Mouse (Mus musculus) macrophage (primary cell): Measurements from ENCODE around the gene Plppr3. TPM values are rescaled to one million over a fixed set of nuclear protein-coding genes. Genes with fewer than 3 reads are reported as not detected.

Experiments used
- H3K27ac ChIP-seq: fragments of 350-480 bp; formaldehyde crosslinking; 2 replicates; pipeline ENCODE4 v1.9.0; 2021
- H3K36me3 ChIP-seq: fragments of 350-480 bp; formaldehyde crosslinking; 2 replicates; pipeline ENCODE4 v1.9.0; 2021; ENCODE audit errors: inconsistent target
- H3K4me3 ChIP-seq: fragments of 350-480 bp; formaldehyde crosslinking; 2 replicates; pipeline ENCODE4 v1.9.0; 2021; ENCODE audit errors: inconsistent target
- H3K79me2 ChIP-seq: fragments of 350-480 bp; formaldehyde crosslinking; 2 replicates; pipeline ENCODE4 v1.9.0; 2021; ENCODE audit errors: inconsistent target
- WGBS: methylation state at CpG from one replicate; pipeline ENCODE4 v1.1.7; 2026; ENCODE audit warnings: inconsistent platforms; ENCODE audit not compliant: missing documents; 5-methylcytosine and 5-hydroxymethylcytosine counted together
- polyA plus RNA-seq: library from polyadenylated mRNA; stranded (reverse); fragments of 250-400 nt; gene quantifications from 3 replicates; pipeline ENCODE4 v1.2.4, GENCODE M21; 2018; ENCODE audit warnings: inconsistent platforms

Gene Plppr3
- polyA plus RNA-seq, 1 experiment from 2014 or later: 1.0 TPM

- peaks cover 12% of the 10 kb centered on the region for H3K79me2 ChIP-seq
- H3K4me3 ChIP-seq: no peak overlapping the region
- WGBS: 85% methylated on average over 19 of the region's 19 CpGs
- H3K36me3 ChIP-seq: peaks cover 29% of the 10 kb centered on the region
- no peak overlapping the region for H3K27ac ChIP-seq
Observed at GRCm38 (mm10) chr10:79865801-79866295, 8.6 kb downstream of the Plppr3 start.

GRCm38 (mm10) chr10:79865189-79865601 lies 9.2 kb downstream of the Plppr3 start:
- peaks cover 36% of the 10 kb centered on the region for H3K36me3 ChIP-seq
- WGBS: 76% methylated on average over 12 of the region's 12 CpGs
- peaks cover 19% of the 10 kb centered on the region for H3K79me2 ChIP-seq
- no peak overlapping the region for H3K4me3 ChIP-seq
- H3K27ac ChIP-seq: no peak overlapping the region

GRCm38 (mm10) chr10:79864351-79865188 lies 9.9 kb downstream of the Plppr3 start:
- 69% methylated on average over 10 of the region's 10 CpGs for WGBS
- no peak overlapping the region for H3K27ac ChIP-seq
- H3K79me2 ChIP-seq: peaks cover 25% of the 10 kb centered on the region
- H3K36me3 ChIP-seq: peaks cover 42% of the 10 kb centered on the region
- H3K4me3 ChIP-seq: no peak overlapping the region

GRCm38 (mm10) chr10:79862925-79863324 lies 11.5 kb downstream of the Plppr3 start:
- WGBS: 88% methylated on average over 9 of the region's 10 CpGs
- H3K4me3 ChIP-seq: no peak overlapping the region

GRCm38 (mm10) chr10:79862049-79862788 lies 12.2 kb downstream of the Plppr3 start:
- no peak overlapping the region for H3K27ac ChIP-seq
- H3K4me3 ChIP-seq: no peak overlapping the region
- H3K36me3 ChIP-seq: peaks cover 52% of the 10 kb centered on the region
- WGBS: 90% methylated on average over 23 of the region's 23 CpGs
- peaks cover 49% of the 10 kb centered on the region for H3K79me2 ChIP-seq

More at GRCm38 (mm10) chr10:79862925-79863324, 11.5 kb downstream of the Plppr3 start:
- H3K27ac ChIP-seq: no peak overlapping the region
- peaks cover 42% of the 10 kb centered on the region for H3K79me2 ChIP-seq
- H3K36me3 ChIP-seq: peaks cover 52% of the 10 kb centered on the region

GRCm38 (mm10) chr10:79861230-79862048 lies 13.0 kb downstream of the Plppr3 start:
- no peak overlapping the region for H3K4me3 ChIP-seq
- peaks cover 57% of the 10 kb centered on the region for H3K79me2 ChIP-seq
- H3K27ac ChIP-seq: no peak overlapping the region
- H3K36me3 ChIP-seq: peaks cover 52% of the 10 kb centered on the region
- 92% methylated on average over 23 of the region's 25 CpGs for WGBS

- Histone ChIP-seq H3K36me3 (peaks cover 52% of the 10 kb centered on the region), H3K4me3 (no peak overlapping the region), H3K79me2 (peaks cover 68% of the 10 kb centered on the region), H3K27ac (no peak overlapping the region)
- 94% methylated on average over 25 of the region's 26 CpGs for WGBS
Observed at GRCm38 (mm10) chr10:79860079-79860911, 14.1 kb downstream of the Plppr3 start.

- Histone ChIP-seq H3K4me3 (no peak overlapping the region), H3K27ac (no peak overlapping the region), H3K79me2 (peaks cover 70% of the 10 kb centered on the region), H3K36me3 (peaks cover 52% of the 10 kb centered on the region)
- WGBS: 68% methylated on average over 11 of the region's 11 CpGs
Observed at GRCm38 (mm10) chr10:79859116-79859515, 15.3 kb downstream of the Plppr3 start.

- WGBS: 56% methylated on average over 17 of the region's 17 CpGs
- peaks cover 70% of the 10 kb centered on the region for H3K79me2 ChIP-seq
- no peak overlapping the region for H3K4me3 ChIP-seq
- H3K27ac ChIP-seq: peak overlapping the region; percentile 73; the same call in 1 of the 2 replicates
- peaks cover 49% of the 10 kb centered on the region for H3K36me3 ChIP-seq
Observed at GRCm38 (mm10) chr10:79858416-79859074, 15.9 kb downstream of the Plppr3 start.

- Histone ChIP-seq H3K27ac (peak overlapping the region; percentile 73), H3K36me3 (peaks cover 43% of the 10 kb centered on the region), H3K79me2 (peaks cover 70% of the 10 kb centered on the region), H3K4me3 (peak overlapping the region; percentile 92; the same call in 1 of the 2 replicates)
- 69% methylated on average over 2 of the region's 2 CpGs for WGBS
Observed at GRCm38 (mm10) chr10:79857894-79858293, 16.5 kb downstream of the Plppr3 start.

- peak overlapping the region; percentile 73 for H3K27ac ChIP-seq
- peaks cover 38% of the 10 kb centered on the region for H3K36me3 ChIP-seq
- H3K4me3 ChIP-seq: peak overlapping the region; percentile 92
- WGBS: 5% methylated on average over 4 of the region's 4 CpGs
- peaks cover 70% of the 10 kb centered on the region for H3K79me2 ChIP-seq
Observed at GRCm38 (mm10) chr10:79857452-79857811, 17.0 kb downstream of the Plppr3 start.

- peaks cover 33% of the 10 kb centered on the region for H3K36me3 ChIP-seq
Observed at GRCm38 (mm10) chr10:79856704-79857451, 17.6 kb downstream of the Plppr3 start.

More at GRCm38 (mm10) chr10:79856704-79857451, 17.6 kb downstream of the Plppr3 start:
- Histone ChIP-seq H3K27ac (peak overlapping the region; percentile 73), H3K4me3 (peak overlapping the region; percentile 92), H3K79me2 (peaks cover 68% of the 10 kb centered on the region)
- WGBS: 3% methylated on average over 7 of the region's 7 CpGs
